Mouse (Mus musculus) embryo, embryonic 9.5 days (tissue): ENCODE data around the gene Ubqln1.
A peak's percentile ranks its signal among the peaks of the same experiment; 100 is the strongest.
"Not testable (repeated sequence)": the region's sequence is repeated elsewhere in the genome, so short reads cannot be mapped to it uniquely, and the experiment has no call there.

Source experiments
- DNase-seq: peaks from one replicate; pipeline ENCODE4 v3.0.0-alpha.2; 2017; ENCODE audit errors: extremely low spot score

The Ubqln1 gene

GRCm38 (mm10) chr13:58156031-58156430, 59.4 kb downstream of the Ubqln1 start:
- no peak for DNase-seq

- no peak for DNase-seq
These were observed 65.0 kb downstream of the Ubqln1 start for GRCm38 (mm10) chr13:58150442-58150841.

- no peak for DNase-seq
These were observed 65.8 kb downstream of the Ubqln1 start for GRCm38 (mm10) chr13:58149629-58150028.

GRCm38 (mm10) chr13:58149033-58149558, 66.4 kb downstream of the Ubqln1 start:
- DNase-seq: peak; percentile 26

GRCm38 (mm10) chr13:58148256-58148831, 67.1 kb downstream of the Ubqln1 start:
- peak; percentile 85 for DNase-seq

- no peak for DNase-seq
These were observed 67.7 kb downstream of the Ubqln1 start for GRCm38 (mm10) chr13:58147760-58148159.

GRCm38 (mm10) chr13:58146603-58147002, 68.8 kb downstream of the Ubqln1 start:
- DNase-seq: not testable (repeated sequence)

- no peak for DNase-seq
These were observed 83.8 kb downstream of the Ubqln1 start for GRCm38 (mm10) chr13:58131692-58132091.

- no peak for DNase-seq
These were observed 85.7 kb downstream of the Ubqln1 start for GRCm38 (mm10) chr13:58129687-58130246.

- peak; percentile 95 for DNase-seq
These were observed 86.4 kb downstream of the Ubqln1 start for GRCm38 (mm10) chr13:58128768-58129671.

GRCm38 (mm10) chr13:58128396-58128767, 87.1 kb downstream of the Ubqln1 start, which contains the start of gene Hnrnpa0:
Hnrnpa0 (minus strand) TSS chr13:58128556.
- DNase-seq: peak; percentile 96

- DNase-seq: no peak
These were observed 87.6 kb downstream of the Ubqln1 start for GRCm38 (mm10) chr13:58127766-58128361.

- peak; percentile 45 for DNase-seq
These were observed 88.3 kb downstream of the Ubqln1 start for GRCm38 (mm10) chr13:58126862-58127765.
